Mouse (Mus musculus): Measurements from ENCODE around the gene Dbx1. TPM values are rescaled to one million over a fixed set of nuclear protein-coding genes. Genes with fewer than 3 reads are reported as not detected.

Dbx1 gene
- polyA plus RNA-seq, 1 experiment from 2014 or later: 52.8 TPM

DNA sequence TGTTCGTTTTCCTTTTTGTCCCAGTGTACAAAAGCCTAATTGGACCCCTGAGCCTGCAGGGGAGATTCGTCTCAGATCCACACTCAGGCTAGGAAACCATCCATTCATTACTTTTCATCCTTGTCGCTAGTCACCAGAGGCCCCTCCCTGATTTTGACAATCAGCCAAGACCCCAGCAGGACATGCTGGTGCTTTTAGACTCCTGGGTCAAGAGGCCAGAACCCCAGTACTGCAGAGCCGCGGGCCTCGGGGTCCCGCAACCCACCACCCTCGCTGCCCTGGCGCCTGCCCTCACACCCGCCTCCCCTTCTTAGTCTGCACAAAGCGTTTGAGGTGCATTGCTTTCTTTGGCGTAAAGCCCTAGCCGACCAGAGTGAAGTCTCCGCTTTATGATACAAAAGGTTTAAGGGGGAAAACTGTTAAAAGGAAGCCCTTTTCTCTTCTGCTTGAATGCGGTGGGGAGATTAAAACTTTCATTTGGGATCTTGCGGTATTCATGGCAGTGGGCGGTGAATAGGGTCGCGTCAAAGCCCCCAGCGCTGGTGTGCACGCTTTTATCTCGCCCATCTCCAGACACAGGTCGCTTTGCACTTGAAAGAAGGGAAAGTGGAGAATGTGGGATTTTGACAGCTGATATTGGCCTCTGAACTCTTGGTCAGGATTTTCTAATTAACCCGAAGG is 25.3 kb upstream of the Dbx1 start:
- Histone ChIP-seq H3K27ac (replicated peaks; ENCODE audit: low read depth, low read length) (no peak overlapping the region), H3K9me3 (ENCODE audit: control insufficient read depth, low read length) (no peaks in the 10 kb centered on the region), H3K4me3 (replicated peaks; ENCODE audit: low read depth, low read length) (no peak overlapping the region), H3K36me3 (ENCODE audit: control insufficient read depth, insufficient read depth, low read length) (no peaks in the 10 kb centered on the region), H3K4me2 (ENCODE audit: low read length) (no peak overlapping the region), H3K9ac (replicated peaks; ENCODE audit: low read length) (no peak overlapping the region), H3K27me3 (ENCODE audit: control insufficient read depth, insufficient read depth, low read length) (peaks cover 67% of the 10 kb centered on the region), H3K4me1 (ENCODE audit: control insufficient read depth, insufficient read depth, low read length) (no peaks in the 10 kb centered on the region)
- DNase-seq (peak; percentile 50), ATAC-seq (ENCODE audit: low FRiP score, low TSS enrichment) (no peak; the same call in 1 of the 2 replicates)
- WGBS: under 1% methylated on average over 24 of the region's 24 CpGs

- Histone ChIP-seq H3K4me2 (ENCODE audit: low read length) (no peak overlapping the region), H3K4me3 (replicated peaks; ENCODE audit: low read depth, low read length) (no peak overlapping the region), H3K4me1 (ENCODE audit: control insufficient read depth, insufficient read depth, low read length) (peaks cover 6% of the 10 kb centered on the region; the same call in 1 of the 2 replicates), H3K36me3 (ENCODE audit: control insufficient read depth, insufficient read depth, low read length) (no peaks in the 10 kb centered on the region), H3K9ac (replicated peaks; ENCODE audit: low read length) (no peak overlapping the region), H3K27ac (replicated peaks; ENCODE audit: low read depth, low read length) (no peak overlapping the region), H3K27me3 (ENCODE audit: control insufficient read depth, insufficient read depth, low read length) (peaks cover 75% of the 10 kb centered on the region), H3K9me3 (ENCODE audit: control insufficient read depth, low read length) (peaks cover 1% of the 10 kb centered on the region; the same call in 1 of the 2 replicates)
- 7% methylated on average over 3 of the region's 3 CpGs for WGBS
- DNase-seq: no peak
- ATAC-seq (ENCODE audit: low FRiP score, low TSS enrichment): peak; percentile 44; the same call in 1 of the 2 replicates
Observed at GRCm38 (mm10) chr7:49640709-49641305, 4.2 kb upstream of the Dbx1 start.

DNA sequence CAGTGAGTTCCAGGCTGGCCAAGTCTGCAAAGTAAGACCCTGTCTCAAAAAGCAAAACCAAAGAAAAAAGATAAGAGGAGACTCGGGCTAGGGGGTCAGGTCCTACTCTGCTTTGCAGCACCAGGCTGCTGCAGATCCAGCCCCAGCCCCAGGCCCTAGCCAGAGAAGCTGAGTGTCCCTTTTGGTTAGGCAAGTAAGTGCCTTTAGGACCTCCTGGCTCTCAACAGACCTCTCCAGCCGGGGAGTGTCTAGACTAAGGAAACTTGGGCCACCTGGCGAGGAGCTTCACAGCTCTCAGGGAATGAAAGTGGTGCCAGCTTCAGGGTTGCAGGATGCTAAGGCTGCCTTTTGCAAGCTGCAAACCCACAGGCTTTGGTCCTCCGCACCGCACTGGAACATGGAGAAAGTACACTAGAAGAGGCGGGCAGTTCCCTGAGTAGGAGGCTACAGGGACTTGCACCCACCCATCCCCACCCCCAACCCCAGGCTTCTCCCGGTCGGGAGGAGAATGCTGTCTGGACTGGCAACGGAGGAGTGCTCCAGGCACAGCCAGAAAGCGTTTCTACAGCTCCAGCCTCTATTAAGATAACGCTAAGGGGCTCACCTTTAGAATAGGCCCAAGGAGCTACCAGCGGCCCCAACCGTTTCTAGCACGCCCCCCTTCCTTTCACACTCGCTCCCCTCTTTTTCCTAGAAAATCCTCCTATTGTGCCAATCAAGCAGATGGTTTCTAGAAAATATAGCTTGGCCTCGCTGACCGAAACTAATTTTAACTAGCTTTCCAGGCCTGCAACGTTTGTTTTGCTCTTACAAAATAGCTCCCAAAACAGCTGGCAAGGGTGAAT is 3.4 kb upstream of the Dbx1 start:
- no peak overlapping the region; the same call in 1 of the 2 replicates for H3K4me2 ChIP-seq (ENCODE audit: low read length)
- no peaks in the 10 kb centered on the region for H3K9me3 ChIP-seq (ENCODE audit: control insufficient read depth, low read length)
- 4% methylated on average over 18 of the region's 18 CpGs for WGBS
- H3K36me3 ChIP-seq (ENCODE audit: control insufficient read depth, insufficient read depth, low read length): no peaks in the 10 kb centered on the region
- 0 out of 2 replicates have a peak overlapping the region, but pooled peaks have one; percentile 2 for H3K4me3 ChIP-seq (replicated peaks; ENCODE audit: low read depth, low read length)
- ATAC-seq (ENCODE audit: low FRiP score, low TSS enrichment) (peak; percentile 31; the same call in 1 of the 2 replicates), DNase-seq (peak; percentile 61)
- no peak overlapping the region for H3K9ac ChIP-seq (replicated peaks; ENCODE audit: low read length)
- H3K4me1 ChIP-seq (ENCODE audit: control insufficient read depth, insufficient read depth, low read length): peaks cover 10% of the 10 kb centered on the region; the same call in 1 of the 2 replicates
- peak overlapping the region; percentile 49 for H3K27ac ChIP-seq (replicated peaks; ENCODE audit: low read depth, low read length)
- peaks cover 79% of the 10 kb centered on the region for H3K27me3 ChIP-seq (ENCODE audit: control insufficient read depth, insufficient read depth, low read length)

GRCm38 (mm10) chr7:49638941-49639776 is 2.5 kb upstream of the Dbx1 start:
- peaks cover 11% of the 10 kb centered on the region; the same call in 1 of the 2 replicates for H3K4me1 ChIP-seq (ENCODE audit: control insufficient read depth, insufficient read depth, low read length)
- ATAC-seq (ENCODE audit: low FRiP score, low TSS enrichment): no peak
- H3K9me3 ChIP-seq (ENCODE audit: control insufficient read depth, low read length): no peaks in the 10 kb centered on the region
- peak overlapping the region; percentile 29 for H3K4me2 ChIP-seq (ENCODE audit: low read length)
- H3K36me3 ChIP-seq (ENCODE audit: control insufficient read depth, insufficient read depth, low read length): no peaks in the 10 kb centered on the region
- no peak for DNase-seq
- peak overlapping the region; percentile 2; the same call in 1 of the 2 replicates for H3K4me3 ChIP-seq (replicated peaks; ENCODE audit: low read depth, low read length)
- H3K27me3 ChIP-seq (ENCODE audit: control insufficient read depth, insufficient read depth, low read length): peaks cover 78% of the 10 kb centered on the region
- WGBS: under 1% methylated on average over 35 of the region's 35 CpGs
- no peak overlapping the region for H3K9ac ChIP-seq (replicated peaks; ENCODE audit: low read length)
- no peak overlapping the region for H3K27ac ChIP-seq (replicated peaks; ENCODE audit: low read depth, low read length)

- DNase-seq (peak; percentile 68), ATAC-seq (ENCODE audit: low FRiP score, low TSS enrichment) (no peak)
- H3K9ac ChIP-seq (replicated peaks; ENCODE audit: low read length): no peak overlapping the region
- peaks cover 19% of the 10 kb centered on the region; the same call in 1 of the 2 replicates for H3K4me1 ChIP-seq (ENCODE audit: control insufficient read depth, insufficient read depth, low read length)
- no peaks in the 10 kb centered on the region for H3K9me3 ChIP-seq (ENCODE audit: control insufficient read depth, low read length)
- H3K4me2 ChIP-seq (ENCODE audit: low read length): peak overlapping the region; percentile 29
- 1% methylated on average over 21 of the region's 21 CpGs for WGBS
- H3K4me3 ChIP-seq (replicated peaks; ENCODE audit: low read depth, low read length): no peak overlapping the region
- no peak overlapping the region for H3K27ac ChIP-seq (replicated peaks; ENCODE audit: low read depth, low read length)
- H3K36me3 ChIP-seq (ENCODE audit: control insufficient read depth, insufficient read depth, low read length): no peaks in the 10 kb centered on the region
- H3K27me3 ChIP-seq (ENCODE audit: control insufficient read depth, insufficient read depth, low read length): peaks cover 80% of the 10 kb centered on the region
Observed at GRCm38 (mm10) chr7:49637851-49638663, 1.4 kb upstream of the Dbx1 start.

DNA sequence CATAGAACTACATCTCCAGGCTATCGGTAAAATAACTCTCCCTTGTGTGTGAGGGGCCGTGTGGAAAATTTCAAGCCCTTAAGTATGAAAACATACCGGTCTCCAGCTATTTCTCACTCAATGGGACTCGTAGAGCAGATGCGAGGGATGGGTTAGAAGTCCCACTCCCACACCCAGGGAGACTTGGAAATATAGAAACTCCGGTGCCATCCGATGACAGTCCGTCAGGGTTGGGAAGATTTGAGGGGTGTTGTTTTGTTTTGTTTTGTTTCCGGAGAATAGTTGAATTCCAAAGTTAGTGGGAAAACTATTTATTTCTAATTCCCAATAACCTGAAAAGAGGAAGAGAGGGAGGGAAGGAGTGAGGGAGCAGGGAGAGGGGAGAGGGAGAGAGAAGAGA is 632 bp upstream of the Dbx1 start:
- Histone ChIP-seq H3K4me2 (ENCODE audit: low read length) (peak overlapping the region; percentile 7; the same call in 1 of the 2 replicates), H3K4me1 (ENCODE audit: control insufficient read depth, insufficient read depth, low read length) (peaks cover 21% of the 10 kb centered on the region; the same call in 1 of the 2 replicates), H3K27ac (replicated peaks; ENCODE audit: low read depth, low read length) (no peak overlapping the region), H3K9ac (replicated peaks; ENCODE audit: low read length) (no peak overlapping the region), H3K9me3 (ENCODE audit: control insufficient read depth, low read length) (no peaks in the 10 kb centered on the region), H3K4me3 (replicated peaks; ENCODE audit: low read depth, low read length) (no peak overlapping the region), H3K27me3 (ENCODE audit: control insufficient read depth, insufficient read depth, low read length) (peaks cover 86% of the 10 kb centered on the region), H3K36me3 (ENCODE audit: control insufficient read depth, insufficient read depth, low read length) (no peaks in the 10 kb centered on the region)
- ATAC-seq (ENCODE audit: low FRiP score, low TSS enrichment) (no peak), DNase-seq (no peak)
- WGBS: under 1% methylated on average over 9 of the region's 9 CpGs

GRCm38 (mm10) chr7:49635971-49636370 is 678 bp downstream of the Dbx1 start:
- H3K4me2 ChIP-seq (ENCODE audit: low read length): peak overlapping the region; percentile 48
- H3K4me1 ChIP-seq (ENCODE audit: control insufficient read depth, insufficient read depth, low read length): peaks cover 18% of the 10 kb centered on the region; the same call in 1 of the 2 replicates
- H3K4me3 ChIP-seq (replicated peaks; ENCODE audit: low read depth, low read length): peak overlapping the region; percentile 32
- DNase-seq: peak; percentile 61
- H3K9me3 ChIP-seq (ENCODE audit: control insufficient read depth, low read length): no peaks in the 10 kb centered on the region
- peaks cover 86% of the 10 kb centered on the region for H3K27me3 ChIP-seq (ENCODE audit: control insufficient read depth, insufficient read depth, low read length)
- H3K36me3 ChIP-seq (ENCODE audit: control insufficient read depth, insufficient read depth, low read length): no peaks in the 10 kb centered on the region
- WGBS: under 1% methylated on average over 22 of the region's 22 CpGs
- H3K9ac ChIP-seq (replicated peaks; ENCODE audit: low read length): peak overlapping the region; percentile 40; the same call in 1 of the 2 replicates
- no peak for ATAC-seq (ENCODE audit: low FRiP score, low TSS enrichment)
- 0 out of 2 replicates have a peak overlapping the region, but pooled peaks have one; percentile 37 for H3K27ac ChIP-seq (replicated peaks; ENCODE audit: low read depth, low read length)

Measured in midbrain, embryonic 14.5 days (tissue).